ENCODE assay signal across 22 mouse cellular contexts in genomic region chr10:125810590-125810989, GRCm38 (mm10).
DNase-seq lines count a peak whose midpoint lies in the region; ATAC-seq and TF ChIP-seq lines count a peak whose summit lies in the region.
"Had no signal": no experiment of that assay in that cellular context is flagged by ENCODE, and none has a peak within 500 bp of the region (broad histone marks: within the 10 kb centered on the region; RNA-seq: fewer than 3 reads in every experiment).

No protein-coding gene starts in this region.

- H3K27ac ChIP-seq in kidney, postnatal 0 days, result no peak overlapping the region
- H3K27ac ChIP-seq in limb, embryonic 10.5 days, result peak overlapping the region; percentile 83
- no peak overlapping the region for H3K27ac ChIP-seq in neural tube, embryonic 11.5 days (ENCODE audit: low read depth, low read length)
- H3K27ac ChIP-seq in forebrain, embryonic 14.5 days (ENCODE audit: low read depth, low read length), result no peak overlapping the region
- H3K27ac ChIP-seq: forebrain, embryonic 15.5 days; heart, embryonic 10.5 days; hindbrain, embryonic 13.5 days; intestine, embryonic 15.5 days; left cerebral cortex, adult 2 months; neural tube, embryonic 12.5 days had no signal

- WGBS in kidney, postnatal 0 days, result 8% methylated on average over 3 of the region's 3 CpGs
- 3% methylated on average over 3 of the region's 3 CpGs for WGBS in limb, embryonic 10.5 days
- WGBS in neural tube, embryonic 11.5 days, result 35% methylated on average over 3 of the region's 3 CpGs
- 60% methylated on average over 3 of the region's 3 CpGs for WGBS in forebrain, embryonic 14.5 days

- TF ChIP-seq CTCF in kidney, postnatal 0 days (IDR thresholded peaks at IDR 0.05; ENCODE audit: low read depth), result no peak

- no peaks in the 10 kb centered on the region for H3K9me3 ChIP-seq in kidney, postnatal 0 days (replicated peaks; ENCODE audit: low read length)
- no peaks in the 10 kb centered on the region for H3K9me3 ChIP-seq in limb, embryonic 10.5 days (replicated peaks)
- H3K9me3 ChIP-seq in neural tube, embryonic 11.5 days (ENCODE audit: control insufficient read depth, low read length), result no peaks in the 10 kb centered on the region
- H3K9me3 ChIP-seq in forebrain, embryonic 14.5 days (replicated peaks; ENCODE audit: control insufficient read depth, low read length), result no peaks in the 10 kb centered on the region
- H3K9me3 ChIP-seq: embryonic facial prominence, embryonic 12.5 days; forebrain, embryonic 15.5 days; heart, embryonic 10.5 days; hindbrain, embryonic 13.5 days; intestine, embryonic 15.5 days; neural tube, embryonic 12.5 days had no signal

- no peak overlapping the region for H3K4me3 ChIP-seq in kidney, postnatal 0 days (replicated peaks; ENCODE audit: low read depth, low read length)
- H3K4me3 ChIP-seq in limb, embryonic 10.5 days, result no peak overlapping the region
- H3K4me3 ChIP-seq in neural tube, embryonic 11.5 days (ENCODE audit: low read depth, low read length), result no peak overlapping the region
- no peak overlapping the region for H3K4me3 ChIP-seq in forebrain, embryonic 14.5 days (ENCODE audit: low read depth, low read length)
- H3K4me3 ChIP-seq: embryonic facial prominence, embryonic 12.5 days; forebrain, embryonic 15.5 days; heart, embryonic 10.5 days; hindbrain, embryonic 13.5 days; intestine, embryonic 15.5 days; left cerebral cortex, adult 2 months; megakaryocyte, embryonic 14.5 days; neural tube, embryonic 12.5 days had no signal

- H3K36me3 ChIP-seq in kidney, postnatal 0 days (ENCODE audit: insufficient read depth, low read length), result no peaks in the 10 kb centered on the region
- H3K36me3 ChIP-seq in limb, embryonic 10.5 days, result no peaks in the 10 kb centered on the region
- H3K36me3 ChIP-seq in neural tube, embryonic 11.5 days (ENCODE audit: control insufficient read depth, insufficient read depth, low read length), result no peaks in the 10 kb centered on the region
- H3K36me3 ChIP-seq in forebrain, embryonic 14.5 days (ENCODE audit: control insufficient read depth, insufficient read depth, low read length), result no peaks in the 10 kb centered on the region
- H3K36me3 ChIP-seq: embryonic facial prominence, embryonic 12.5 days; forebrain, embryonic 15.5 days; heart, embryonic 10.5 days; hindbrain, embryonic 13.5 days; intestine, embryonic 15.5 days; neural tube, embryonic 12.5 days had no signal

- H3K9ac ChIP-seq in kidney, postnatal 0 days (ENCODE audit: low read depth, low read length), result no peak overlapping the region
- H3K9ac ChIP-seq in neural tube, embryonic 11.5 days (ENCODE audit: low read length), result no peak overlapping the region
- no peak overlapping the region for H3K9ac ChIP-seq in forebrain, embryonic 14.5 days (ENCODE audit: low read length)
- H3K9ac ChIP-seq: embryonic facial prominence, embryonic 12.5 days; forebrain, embryonic 15.5 days; hindbrain, embryonic 13.5 days; intestine, embryonic 15.5 days; neural tube, embryonic 12.5 days had no signal

- peak; percentile 71 for ATAC-seq in kidney, postnatal 0 days (replicated peaks; ENCODE audit: low FRiP score, low read depth)
- no peak for ATAC-seq in neural tube, embryonic 11.5 days (ENCODE audit: insufficient read depth, low FRiP score, low TSS enrichment)
- ATAC-seq in forebrain, embryonic 14.5 days, result no peak
- ATAC-seq: forebrain, embryonic 15.5 days had no signal

- no peak overlapping the region for H3K4me2 ChIP-seq in kidney, postnatal 0 days (ENCODE audit: low read length)
- no peak overlapping the region for H3K4me2 ChIP-seq in neural tube, embryonic 11.5 days (ENCODE audit: low read depth)
- H3K4me2 ChIP-seq in forebrain, embryonic 14.5 days (ENCODE audit: low read length), result no peak overlapping the region
- H3K4me2 ChIP-seq: embryonic facial prominence, embryonic 12.5 days; forebrain, embryonic 15.5 days; hindbrain, embryonic 13.5 days; intestine, embryonic 15.5 days; neural tube, embryonic 12.5 days had no signal

- DNase-seq in kidney, postnatal 0 days (ENCODE audit: low spot score), result peak; percentile 54
- no peak for DNase-seq in kidney, postnatal 36 days
- DNase-seq in embryo, embryonic 9.5 days (ENCODE audit: extremely low spot score), result peak; percentile 28
- DNase-seq in limb, embryonic 10.5 days (ENCODE audit: low spot score), result peak; percentile 56
- peak; percentile 25 for DNase-seq in neural tube, embryonic 11.5 days (ENCODE audit: low spot score)
- DNase-seq in forebrain, embryonic 14.5 days (ENCODE audit: low spot score), result no peak
- no peak for DNase-seq in cerebellum, adult 9-11 months
- DNase-seq: adrenal gland, adult 2 months; cerebellum, adult 9-10 months; kidney, postnatal 25 days; layer of hippocampus, adult 9-11 months; left cerebral cortex, postnatal 4 days; lung, postnatal 10 days; thymus, postnatal 14 days had no signal

- peaks cover 2% of the 10 kb centered on the region; the same call in 1 of the 2 replicates for H3K4me1 ChIP-seq in kidney, postnatal 0 days (replicated peaks; ENCODE audit: insufficient read depth, low read length)
- peaks cover 54% of the 10 kb centered on the region for H3K4me1 ChIP-seq in limb, embryonic 10.5 days
- H3K4me1 ChIP-seq in neural tube, embryonic 11.5 days (ENCODE audit: control insufficient read depth, insufficient read depth, low read length), result 0 out of 2 replicates have a peak, but pooled peaks cover 5% of the 10 kb centered on the region
- no peaks in the 10 kb centered on the region for H3K4me1 ChIP-seq in forebrain, embryonic 14.5 days (ENCODE audit: control insufficient read depth, insufficient read depth, low read length)
- H3K4me1 ChIP-seq: forebrain, embryonic 15.5 days; heart, embryonic 10.5 days; intestine, embryonic 15.5 days; megakaryocyte, embryonic 14.5 days had no signal

- H3K27me3 ChIP-seq in kidney, postnatal 0 days (ENCODE audit: insufficient read depth, low read length), result no peaks in the 10 kb centered on the region
- H3K27me3 ChIP-seq in limb, embryonic 10.5 days (ENCODE audit: low read depth, poor library complexity, severe bottlenecking), result no peaks in the 10 kb centered on the region
- H3K27me3 ChIP-seq in neural tube, embryonic 11.5 days (ENCODE audit: control insufficient read depth, insufficient read depth, low read length), result no peaks in the 10 kb centered on the region
- no peaks in the 10 kb centered on the region for H3K27me3 ChIP-seq in forebrain, embryonic 14.5 days (replicated peaks; ENCODE audit: control insufficient read depth, insufficient read depth, low read length)
- H3K27me3 ChIP-seq: embryonic facial prominence, embryonic 12.5 days; forebrain, embryonic 15.5 days; hindbrain, embryonic 13.5 days; intestine, embryonic 15.5 days; megakaryocyte, embryonic 14.5 days; neural tube, embryonic 12.5 days had no signal

Comparison
In these comparisons a context has a peak if more than half of its experiments do, and no peak if none do; other contexts are left out.
1. DNase-seq: peak in kidney, postnatal 0 days (single experiment), embryo, embryonic 9.5 days (single experiment), limb, embryonic 10.5 days (single experiment) and neural tube, embryonic 11.5 days (single experiment); none in kidney, postnatal 36 days (0 of 2), forebrain, embryonic 14.5 days (single experiment) and cerebellum, adult 9-11 months (single experiment).